Mouse (Mus musculus) megakaryocyte, embryonic 14.5 days (primary cell): ENCODE measurements around the gene Gm4869.

Experiments used
- FLI1 ChIP-seq: IDR thresholded peaks from 2 replicates; pipeline ENCODE4 v1.6.1; 2012; ENCODE audit warnings: low read length, inconsistent platforms, mixed read lengths
- GATA1 ChIP-seq: IDR thresholded peaks from 3 replicates; pipeline ENCODE4 v1.6.1; 2012; ENCODE audit warnings: mixed read lengths, low read length, inconsistent platforms, borderline replicate concordance

GRCm38 (mm10) chr5:140472336-140472735 is 26.9 kb downstream of the Gm4869 start:
- TF ChIP-seq FLI1 (no peak), GATA1 (no peak)
